Mouse (Mus musculus) brain, embryonic 14.5 days (tissue): ENCODE results near the gene Gm49403.

ENCODE experiments used
- CTCF ChIP-seq: fragments of 200-500 bp; IDR thresholded peaks from 2 replicates; pipeline ENCODE4 v1.5.1; 2012; ENCODE audit warnings: inconsistent platforms, mild to moderate bottlenecking, moderate library complexity, borderline replicate concordance; ENCODE audit not compliant: insufficient read depth, insufficient read length; ENCODE audit errors: extremely low read depth
- POLR2A ChIP-seq: fragments of 200-500 bp; IDR thresholded peaks from 2 replicates; pipeline ENCODE4 v1.6.1; 2012; ENCODE audit warnings: mild to moderate bottlenecking, inconsistent platforms, borderline replicate concordance; ENCODE audit not compliant: poor library complexity, insufficient read depth, insufficient read length, severe bottlenecking; ENCODE audit errors: extremely low read depth

DNA sequence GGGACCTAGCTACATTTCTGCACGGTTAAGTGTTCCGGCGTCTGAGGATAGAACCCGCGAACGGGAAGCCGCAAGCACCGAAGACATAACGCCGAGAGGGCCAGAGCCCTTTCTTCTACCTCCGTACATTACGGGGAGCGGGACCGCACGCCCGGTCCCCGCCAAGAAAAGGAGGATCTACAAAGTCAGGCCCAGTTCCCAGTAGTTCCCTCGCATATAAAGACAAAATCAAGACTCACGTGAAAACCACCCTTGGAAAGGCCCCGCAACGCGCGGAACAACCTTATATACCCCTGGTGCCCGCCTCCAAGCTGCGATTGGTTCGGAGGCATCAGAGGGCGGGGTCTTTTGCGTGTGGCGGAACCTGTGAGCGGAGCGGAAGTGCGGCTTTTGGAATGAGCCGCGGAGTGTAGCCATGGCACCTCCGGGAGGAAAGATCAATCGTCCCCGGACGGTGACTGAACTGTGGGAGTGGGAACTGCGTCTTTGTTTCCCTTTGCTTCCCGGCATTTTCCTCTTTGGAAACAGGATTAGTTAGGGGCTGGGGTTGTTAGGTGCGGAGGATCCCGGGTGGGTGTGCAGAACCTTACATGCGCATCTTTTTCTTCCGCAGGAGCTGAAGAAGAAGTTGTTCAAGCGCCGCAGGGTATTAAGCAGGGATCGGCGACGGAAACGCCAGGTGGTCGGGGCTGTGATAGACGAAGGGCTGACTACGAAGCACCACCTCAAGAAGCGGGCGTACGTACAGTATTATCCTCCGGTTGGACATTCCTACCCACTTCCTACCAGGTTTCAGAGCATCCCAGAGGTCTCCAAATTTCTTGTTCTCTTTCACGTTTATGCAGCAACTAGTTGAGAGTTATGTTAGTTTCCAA is 5.0 kb downstream of the Gm49403 start, which contains the start of the genes 1810009A15Rik and Gm49416:
- TF ChIP-seq CTCF (no peak), POLR2A (peak; percentile 60; the same call in 1 of the 2 replicates)
